Mouse (Mus musculus) ovary, adult 10 weeks (tissue): Measurements from ENCODE around the gene Pard3b. TPM values are rescaled to one million over a fixed set of nuclear protein-coding genes. Genes with fewer than 3 reads are reported as not detected.

Experiments used
- polyA plus RNA-seq: library from polyadenylated mRNA; stranded (reverse); fragments of 350-450 nt; fragmentation: Illumina TruSeq; extraction: RNeasy Lipid Tissue Mini Kit (QIAGEN cat#74804); gene quantifications from one replicate; pipeline ENCODE4 v1.2.3, GENCODE M21; 2014

Gene Pard3b
- 14.3 TPM for polyA plus RNA-seq

GRCm38 (mm10) chr1:61638347-61639111, at the start of gene Pard3b:
TSS of gene Pard3b (plus strand) at chr1:61638824.

